Mouse (Mus musculus): ENCODE measurements around the gene Pde3a. TPM values are rescaled to one million over a fixed set of nuclear protein-coding genes. Genes with fewer than 3 reads are reported as not detected.

Gene Pde3a
- polyA plus RNA-seq, 1 experiment from 2014 or later = 3.7 TPM

- 91% methylated on average over 7 of the region's 7 CpGs for WGBS
- H3K4me1 ChIP-seq = no peaks in the 10 kb centered on the region
- no peaks in the 10 kb centered on the region for H3K9me3 ChIP-seq (replicated peaks)
- H3K9ac ChIP-seq = no peak overlapping the region
- no peaks in the 10 kb centered on the region for H3K36me3 ChIP-seq
- no peak overlapping the region for H3K4me2 ChIP-seq (replicated peaks)
- H3K27me3 ChIP-seq = no peaks in the 10 kb centered on the region
- H3K27ac ChIP-seq = no peak overlapping the region
- no peak overlapping the region for H3K4me3 ChIP-seq
- no peak for ATAC-seq (ENCODE audit: low FRiP score)
Observed at GRCm38 (mm10) chr6:141543344-141543743, 294.3 kb downstream of the Pde3a start.
